Mouse (Mus musculus): ENCODE results near the gene Extl1. TPM values are rescaled to one million over a fixed set of nuclear protein-coding genes. Genes with fewer than 3 reads are reported as not detected.

The Extl1 gene
- 0.41 TPM for polyA plus RNA-seq (2014; fragmentation: Illumina TruSeq; extraction: RNeasy Lipid Tissue Mini Kit (QIAGEN cat#74804); ENCODE audit: low read depth, low replicate concordance)

DNA sequence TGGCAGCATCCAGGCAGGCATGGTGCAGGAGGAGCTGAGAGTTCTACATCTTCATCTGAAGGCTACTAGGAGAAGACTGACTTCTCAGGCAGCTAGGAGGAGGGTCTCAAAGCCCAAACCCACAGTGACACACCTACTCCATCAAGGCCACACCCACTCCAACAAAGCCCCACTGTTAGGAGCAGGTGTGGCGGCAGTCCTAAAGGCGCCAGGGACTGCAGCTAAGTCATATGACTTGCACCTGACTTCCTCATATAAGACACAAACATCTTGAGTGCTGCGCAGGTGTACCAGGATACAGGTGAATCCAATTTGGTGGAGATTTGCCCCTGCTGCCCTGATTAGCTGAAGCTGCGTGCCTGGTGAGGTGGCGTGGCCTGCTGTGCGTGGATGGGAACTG is at the start of gene Extl1:
TSS of gene Extl1 (minus strand) at position 101 of the 400 bp plus-strand sequence.

DNA sequence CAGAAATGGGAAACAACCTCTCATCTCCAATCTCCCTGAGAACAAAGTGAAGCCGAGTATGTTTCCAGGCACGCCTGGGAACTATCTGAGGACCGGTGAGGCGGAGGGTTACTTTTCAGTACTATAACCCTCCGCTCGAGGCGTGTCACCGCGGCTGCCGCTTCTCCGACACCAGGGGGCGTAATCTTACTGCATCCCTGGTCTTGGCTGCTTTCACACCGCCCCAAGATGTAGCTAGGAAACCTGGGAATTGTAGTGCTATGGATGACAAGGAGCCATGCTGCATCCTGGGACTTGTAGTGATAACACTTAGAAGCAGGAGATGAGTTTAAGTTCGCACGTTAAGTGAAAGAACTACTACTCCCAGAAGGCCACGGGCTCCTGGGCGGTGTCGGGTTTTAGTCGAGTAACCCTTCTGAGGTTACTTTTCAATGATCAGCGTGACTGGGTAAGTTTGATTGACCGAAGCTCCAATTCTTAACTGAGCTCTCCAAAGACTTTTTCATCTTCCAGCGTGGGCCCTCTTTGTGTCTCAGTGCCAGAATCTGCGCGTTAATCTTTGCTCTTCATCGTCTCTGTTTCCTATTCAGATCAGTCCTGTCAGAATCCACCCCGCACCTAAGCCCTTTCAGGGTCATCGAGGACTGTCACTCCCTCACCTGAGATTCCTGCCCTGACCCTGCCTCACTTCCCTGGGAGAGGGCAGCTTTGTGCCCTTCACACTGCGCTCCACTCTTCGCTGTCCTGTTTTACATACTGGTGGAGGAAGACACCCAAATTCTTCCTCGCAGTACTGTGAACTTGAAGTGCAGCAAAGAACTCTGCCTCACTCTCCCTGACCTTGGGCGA is 12.6 kb upstream of the Extl1 start, which contains the start of gene Pafah2:
TSS of gene Pafah2 (plus strand) at position 344 of the 849 bp plus-strand sequence.

DNA sequence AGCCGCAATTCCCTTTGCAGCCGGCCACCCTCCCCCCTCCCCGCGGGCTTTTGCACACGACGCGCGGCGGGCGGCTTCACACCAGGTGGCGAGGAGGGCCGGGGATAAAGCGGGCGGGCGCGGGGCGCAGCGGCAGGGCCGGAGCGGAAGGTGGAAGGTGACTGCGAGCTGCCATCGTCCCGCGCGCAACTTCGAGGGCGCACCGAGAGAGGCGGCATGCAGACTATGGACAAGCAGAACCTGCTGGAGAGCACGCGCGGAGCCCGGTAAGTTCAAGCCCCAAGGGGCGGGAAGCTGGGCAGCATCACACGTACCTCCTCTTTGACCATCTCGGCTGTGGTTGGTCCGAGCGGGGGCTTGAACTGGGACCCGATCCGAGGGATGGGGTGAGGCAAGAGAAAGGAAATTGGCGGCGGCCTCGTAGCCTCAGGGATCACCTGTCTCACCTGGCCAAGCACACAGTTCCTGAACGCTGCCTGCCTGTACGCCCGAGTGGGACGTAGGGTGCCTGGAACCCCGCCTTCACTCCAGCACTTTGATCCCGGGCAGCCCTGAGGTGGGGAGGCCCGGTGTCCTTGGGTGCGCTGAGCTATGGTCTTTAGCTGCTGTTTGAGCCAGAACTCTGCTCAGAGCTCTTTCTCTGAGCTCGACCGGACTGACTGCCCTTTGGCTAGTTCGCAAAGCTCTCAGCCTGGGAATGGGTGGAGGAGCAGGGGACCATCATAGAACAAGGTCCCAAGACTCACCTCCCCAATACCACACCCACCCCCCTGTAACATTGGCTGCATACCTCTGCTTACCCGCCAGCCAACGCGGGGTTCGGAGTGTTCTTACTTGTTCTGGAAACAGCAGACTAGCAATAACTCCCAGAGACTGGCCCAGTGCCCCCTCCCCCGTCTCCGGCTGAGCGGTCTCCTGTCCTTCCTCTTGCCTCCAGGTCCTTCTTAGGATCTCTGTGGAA is 40.3 kb downstream of the Extl1 start, which contains the start of gene Slc30a2:
TSS of gene Slc30a2 (plus strand) at position 111 of the 961 bp plus-strand sequence.

DNA sequence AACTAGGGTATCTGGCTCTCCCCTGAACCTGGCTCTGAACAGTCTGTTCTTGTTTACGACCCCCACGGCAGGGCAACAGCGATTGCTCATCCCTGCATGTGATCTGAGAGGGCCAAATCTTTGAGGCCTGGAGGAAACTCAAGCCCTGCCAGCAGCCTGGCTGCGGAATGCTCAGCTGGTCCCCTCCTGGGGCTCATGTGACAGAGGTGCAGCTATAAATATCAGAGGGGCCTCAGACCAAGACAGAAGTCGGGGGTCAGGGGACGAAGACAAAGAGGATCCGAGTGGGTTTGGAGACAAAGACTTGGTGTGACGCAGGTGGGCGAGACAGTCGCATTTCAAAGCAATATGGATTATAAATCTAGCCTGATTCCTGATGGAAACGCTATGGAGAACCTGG is 68.8 kb downstream of the Extl1 start, which contains the start of gene Trim63:
TSS of gene Trim63 (plus strand) at position 245 of the 400 bp plus-strand sequence.

Other genes with a start within 250 kb of the Extl1 start
- gene Cep85, start 196.7 kb downstream of the Extl1 start, polyA plus RNA-seq (2014; fragmentation: Illumina TruSeq; extraction: RNeasy Lipid Tissue Mini Kit (QIAGEN cat#74804); ENCODE audit: low read depth, low replicate concordance): 7.9 TPM
- gene Gm7534, start 180.8 kb downstream of the Extl1 start, polyA plus RNA-seq (2014; fragmentation: Illumina TruSeq; extraction: RNeasy Lipid Tissue Mini Kit (QIAGEN cat#74804); ENCODE audit: low read depth, low replicate concordance): not detected
- not detected for gene Catsper4, start 156.5 kb downstream of the Extl1 start, polyA plus RNA-seq (2014; fragmentation: Illumina TruSeq; extraction: RNeasy Lipid Tissue Mini Kit (QIAGEN cat#74804); ENCODE audit: low read depth, low replicate concordance)
- gene Cnksr1, start 145.5 kb downstream of the Extl1 start, polyA plus RNA-seq (2014; fragmentation: Illumina TruSeq; extraction: RNeasy Lipid Tissue Mini Kit (QIAGEN cat#74804); ENCODE audit: low read depth, low replicate concordance): not detected
- gene E130218I03Rik, start 140.2 kb downstream of the Extl1 start, polyA plus RNA-seq (2014; fragmentation: Illumina TruSeq; extraction: RNeasy Lipid Tissue Mini Kit (QIAGEN cat#74804); ENCODE audit: low read depth, low replicate concordance): not detected
- 0.70 TPM for gene Zfp593, start 138.3 kb downstream of the Extl1 start, polyA plus RNA-seq (2014; fragmentation: Illumina TruSeq; extraction: RNeasy Lipid Tissue Mini Kit (QIAGEN cat#74804); ENCODE audit: low read depth, low replicate concordance)
- gene Gm30191, start 136.9 kb downstream of the Extl1 start, polyA plus RNA-seq (2014; fragmentation: Illumina TruSeq; extraction: RNeasy Lipid Tissue Mini Kit (QIAGEN cat#74804); ENCODE audit: low read depth, low replicate concordance): not detected
- not detected for gene Grrp1, start 129.7 kb downstream of the Extl1 start, polyA plus RNA-seq (2014; fragmentation: Illumina TruSeq; extraction: RNeasy Lipid Tissue Mini Kit (QIAGEN cat#74804); ENCODE audit: low read depth, low replicate concordance)
- 23.7 TPM for gene Pdik1l, start 96.0 kb downstream of the Extl1 start, polyA plus RNA-seq (2014; fragmentation: Illumina TruSeq; extraction: RNeasy Lipid Tissue Mini Kit (QIAGEN cat#74804); ENCODE audit: low read depth, low replicate concordance)
- not detected for gene Trim63, start 68.7 kb downstream of the Extl1 start, polyA plus RNA-seq (2014; fragmentation: Illumina TruSeq; extraction: RNeasy Lipid Tissue Mini Kit (QIAGEN cat#74804); ENCODE audit: low read depth, low replicate concordance)
- gene Slc30a2, start 40.7 kb downstream of the Extl1 start, polyA plus RNA-seq (2014; fragmentation: Illumina TruSeq; extraction: RNeasy Lipid Tissue Mini Kit (QIAGEN cat#74804); ENCODE audit: low read depth, low replicate concordance): 20.3 TPM
- 6.1 TPM for gene Pafah2, start 12.5 kb upstream of the Extl1 start, polyA plus RNA-seq (2014; fragmentation: Illumina TruSeq; extraction: RNeasy Lipid Tissue Mini Kit (QIAGEN cat#74804); ENCODE audit: low read depth, low replicate concordance)
- 34.7 TPM for gene Stmn1, start 84.5 kb upstream of the Extl1 start, polyA plus RNA-seq (2014; fragmentation: Illumina TruSeq; extraction: RNeasy Lipid Tissue Mini Kit (QIAGEN cat#74804); ENCODE audit: low read depth, low replicate concordance)
- gene Paqr7, start 112.8 kb upstream of the Extl1 start, polyA plus RNA-seq (2014; fragmentation: Illumina TruSeq; extraction: RNeasy Lipid Tissue Mini Kit (QIAGEN cat#74804); ENCODE audit: low read depth, low replicate concordance): 21.2 TPM
- gene Aunip, start 127.1 kb upstream of the Extl1 start, polyA plus RNA-seq (2014; fragmentation: Illumina TruSeq; extraction: RNeasy Lipid Tissue Mini Kit (QIAGEN cat#74804); ENCODE audit: low read depth, low replicate concordance): 0.64 TPM
- 62.9 TPM for gene Mtfr1l, start 151.5 kb upstream of the Extl1 start, polyA plus RNA-seq (2014; fragmentation: Illumina TruSeq; extraction: RNeasy Lipid Tissue Mini Kit (QIAGEN cat#74804); ENCODE audit: low read depth, low replicate concordance)
- gene Selenon, start 168.3 kb upstream of the Extl1 start, polyA plus RNA-seq (2014; fragmentation: Illumina TruSeq; extraction: RNeasy Lipid Tissue Mini Kit (QIAGEN cat#74804); ENCODE audit: low read depth, low replicate concordance): 4.4 TPM